Mouse (Mus musculus) thymus, postnatal 25 days (tissue): ENCODE results near the gene March5.
"Not testable (repeated sequence)": the region's sequence is repeated elsewhere in the genome, so short reads cannot be mapped to it uniquely, and the experiment has no call there.

Experiments used
- DNase-seq: peaks from one replicate; pipeline ENCODE4 v3.0.0; 2022

The March5 gene

DNA sequence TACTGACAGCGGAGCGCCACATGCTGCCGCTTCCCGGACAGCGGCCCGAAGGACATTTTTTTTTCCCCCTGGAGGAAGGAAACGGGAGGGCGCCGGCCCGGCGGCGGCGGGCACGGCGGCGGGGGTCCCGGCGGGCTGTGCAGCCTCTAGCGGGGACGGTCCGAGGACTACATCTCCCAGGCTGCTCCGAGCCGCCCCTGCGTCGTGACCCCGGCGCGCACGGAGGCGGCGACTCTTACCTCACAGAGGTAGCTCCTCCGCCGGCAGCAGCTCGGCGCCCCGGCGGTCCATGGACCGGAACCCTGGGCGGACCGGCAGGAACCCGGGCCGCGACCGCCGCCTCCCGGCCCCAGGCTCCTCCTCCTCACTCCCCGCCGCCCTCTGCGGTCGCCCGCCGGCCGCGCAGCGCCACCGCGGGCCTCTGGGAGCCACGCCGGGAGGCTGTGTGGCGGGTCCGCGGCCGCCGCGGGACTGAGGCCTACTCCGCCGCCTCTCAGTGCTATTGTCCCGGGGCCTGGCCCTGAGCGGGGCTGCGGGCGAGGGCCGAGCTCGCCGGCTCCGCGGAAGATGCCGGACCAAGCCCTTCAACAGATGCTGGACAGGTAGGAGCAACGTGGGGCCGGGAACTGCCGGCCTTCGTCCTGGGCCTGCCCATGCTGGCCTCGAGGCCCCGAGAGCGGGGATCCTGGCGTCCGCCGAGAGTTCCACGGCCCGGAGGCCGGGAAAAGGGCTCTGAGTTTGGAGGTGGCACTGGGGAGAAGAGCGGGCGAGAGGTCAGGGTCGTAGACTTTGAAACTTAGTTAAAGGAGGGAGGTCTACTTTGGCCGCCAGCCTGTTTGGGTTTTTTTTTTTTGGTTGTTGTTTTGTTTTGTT is at the start of gene March5:
Gene March5 (plus strand): TSS at position 241 of the 873 bp plus-strand sequence.
- peak; percentile 86 for DNase-seq

DNA sequence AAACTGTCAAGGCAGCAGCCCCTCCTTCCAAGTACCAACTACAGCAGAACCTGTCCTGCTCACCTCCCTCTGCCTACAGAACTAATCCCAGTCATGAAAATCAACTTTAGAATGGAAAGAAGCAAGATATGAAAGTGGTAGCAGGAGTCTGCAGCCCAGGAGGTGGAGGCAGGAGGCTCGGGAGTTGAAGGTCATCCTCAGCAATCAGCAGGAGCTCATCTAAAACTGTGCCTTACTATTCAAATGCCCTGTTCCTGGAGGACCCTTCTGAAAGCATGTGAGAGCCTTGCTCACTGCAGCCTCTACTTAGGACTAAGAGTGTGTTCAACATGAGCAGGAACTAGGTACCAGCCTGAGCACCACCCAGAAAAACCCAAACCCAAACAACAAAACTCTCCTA is 35.2 kb upstream of the March5 start:
- no peak for DNase-seq

DNA sequence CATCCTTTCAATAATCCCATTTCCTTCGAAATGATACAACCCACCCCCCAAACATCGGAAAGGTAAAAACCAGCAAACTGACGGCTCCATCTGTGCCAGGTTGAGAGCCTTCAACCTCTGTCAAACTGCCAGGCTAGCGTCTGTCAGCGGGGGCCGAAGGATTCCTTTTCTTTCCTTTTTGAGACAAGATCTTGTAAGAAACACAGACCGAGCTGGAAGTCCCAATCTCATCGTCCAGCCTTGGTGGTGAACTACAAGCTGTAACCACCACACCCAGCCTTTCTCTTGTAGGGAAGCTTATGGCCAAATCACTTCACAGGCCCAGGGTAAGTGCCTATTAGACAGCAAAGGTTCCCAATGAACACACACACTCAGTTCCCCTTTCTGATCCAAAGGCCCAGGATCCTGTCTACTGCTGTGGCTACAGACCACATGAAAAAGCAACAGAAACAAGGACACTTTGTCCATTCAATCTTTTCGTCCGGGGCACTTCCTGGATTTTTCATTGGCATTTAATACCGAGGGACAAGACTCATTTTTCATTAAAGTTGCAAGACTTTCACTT is 34.7 kb upstream of the March5 start:
- DNase-seq = no peak

DNA sequence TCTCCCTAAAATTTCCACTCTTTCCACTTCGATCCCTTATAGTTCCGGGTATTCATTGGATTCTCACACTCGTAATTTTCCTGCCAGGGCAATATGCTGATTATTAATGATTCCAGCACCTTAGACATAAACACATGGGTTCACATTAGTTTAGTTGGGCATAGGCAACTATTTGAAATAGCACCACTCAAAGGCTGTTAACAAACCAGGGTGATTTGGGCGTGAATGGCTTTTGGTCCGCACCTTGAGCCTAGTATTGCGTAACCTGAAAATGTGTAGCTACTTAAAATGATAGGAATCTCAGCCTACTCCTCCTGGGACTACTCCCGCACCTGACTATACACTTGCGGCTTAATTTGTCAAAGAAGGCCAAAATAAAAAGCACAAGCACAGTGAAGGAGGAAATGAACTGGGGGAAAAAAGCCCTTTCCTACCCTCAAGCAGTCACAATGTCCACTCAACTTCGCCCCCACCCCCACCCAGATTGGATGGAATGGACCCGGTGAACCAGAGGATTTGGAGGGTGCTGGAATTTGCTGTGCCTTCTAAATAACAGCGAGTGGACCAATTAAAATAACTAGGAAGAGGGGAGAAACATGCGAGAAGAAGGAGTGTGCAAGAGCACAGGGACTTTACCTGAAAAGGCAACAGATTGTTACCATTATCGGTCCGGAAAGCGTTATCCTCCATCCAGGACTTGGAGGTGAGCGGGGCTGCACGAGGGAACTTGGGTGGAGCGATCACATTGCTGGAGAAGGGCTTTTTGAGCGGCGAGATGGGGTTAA is 33.8 kb upstream of the March5 start:
- no peak for DNase-seq

DNA sequence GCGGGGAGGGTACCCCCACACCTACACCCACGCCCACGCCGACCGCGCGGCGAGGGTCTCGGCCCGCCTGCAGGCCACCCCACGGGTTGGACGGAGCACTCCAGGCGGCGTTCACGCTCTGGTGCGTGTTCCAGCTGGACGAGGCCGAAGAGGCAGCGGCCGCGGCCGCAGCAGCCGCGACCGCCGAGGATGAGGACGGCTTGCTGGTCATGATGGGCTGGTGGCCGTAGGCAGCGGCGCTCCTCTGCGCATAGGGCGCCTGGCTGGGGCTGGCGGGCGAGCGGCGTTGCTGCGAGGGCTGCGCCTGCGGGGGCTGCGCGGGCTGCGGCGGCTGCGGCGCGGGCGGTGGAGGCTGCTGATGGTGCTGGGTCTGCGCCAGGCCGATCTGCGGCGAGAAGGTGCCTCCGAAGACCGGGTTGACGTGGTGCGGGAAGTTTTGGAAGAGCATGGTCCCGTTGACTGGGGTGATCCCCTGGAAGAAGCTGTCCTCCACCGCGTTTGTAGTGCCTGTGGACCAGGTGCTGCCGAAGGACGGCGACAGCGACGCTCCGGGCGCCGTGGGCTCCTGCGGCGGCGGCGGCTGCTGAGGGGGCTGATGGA is 33.1 kb upstream of the March5 start:
- peak; percentile 4 for DNase-seq

DNA sequence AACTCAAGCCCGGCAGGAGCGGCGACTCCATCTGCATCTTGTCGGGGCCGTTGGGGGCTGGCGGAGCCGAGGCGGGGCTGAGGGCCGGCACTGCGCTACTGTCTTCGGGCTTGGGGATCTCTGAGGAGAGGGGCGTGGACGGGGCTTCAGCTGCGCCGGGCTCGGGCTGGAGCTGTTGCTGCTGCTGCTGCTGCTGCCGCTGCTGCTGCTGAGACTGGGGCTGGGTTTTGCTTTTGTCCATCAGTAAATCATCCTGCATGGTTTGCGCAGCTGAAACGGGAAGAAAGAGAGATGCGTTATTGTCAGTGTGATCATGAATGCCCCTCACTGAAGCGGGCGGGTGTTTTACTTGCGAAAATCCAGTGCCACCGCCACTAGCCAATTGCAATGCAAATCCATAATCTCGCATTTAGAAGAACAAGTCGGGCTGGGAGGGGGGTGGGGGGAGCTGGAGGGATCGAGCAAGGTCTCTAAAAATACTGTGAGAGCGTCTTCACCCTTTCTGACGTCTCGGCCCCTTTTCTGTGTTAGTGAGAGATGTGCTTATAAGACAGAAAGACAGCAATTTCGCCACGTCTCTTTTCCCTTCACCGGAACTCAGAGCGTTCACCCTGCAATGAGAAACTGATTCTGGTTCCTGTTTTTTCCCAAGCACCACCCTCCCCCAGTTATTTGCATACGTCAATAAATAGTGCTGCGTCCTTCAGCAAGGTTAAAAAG is 32.5 kb upstream of the March5 start:
- DNase-seq = peak; percentile 11

DNA sequence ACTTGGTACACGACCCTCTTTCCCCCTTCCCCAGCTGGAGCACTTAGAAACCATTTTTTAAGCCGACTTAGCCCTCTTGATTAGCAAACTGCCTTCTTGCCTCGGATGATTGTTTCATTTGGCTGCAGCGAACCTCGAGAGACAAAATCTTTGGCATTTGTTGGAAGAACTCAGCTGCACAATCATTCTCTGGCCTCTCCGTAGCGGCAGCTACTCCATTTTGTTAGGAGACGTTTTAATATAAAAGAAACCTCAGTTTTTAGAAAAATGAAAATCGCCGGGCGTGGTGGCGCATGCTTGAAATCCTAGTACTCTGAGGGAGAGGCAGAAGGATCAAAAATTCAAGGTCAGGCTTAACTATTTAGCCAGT is 31.9 kb upstream of the March5 start:
- DNase-seq = no peak

DNA sequence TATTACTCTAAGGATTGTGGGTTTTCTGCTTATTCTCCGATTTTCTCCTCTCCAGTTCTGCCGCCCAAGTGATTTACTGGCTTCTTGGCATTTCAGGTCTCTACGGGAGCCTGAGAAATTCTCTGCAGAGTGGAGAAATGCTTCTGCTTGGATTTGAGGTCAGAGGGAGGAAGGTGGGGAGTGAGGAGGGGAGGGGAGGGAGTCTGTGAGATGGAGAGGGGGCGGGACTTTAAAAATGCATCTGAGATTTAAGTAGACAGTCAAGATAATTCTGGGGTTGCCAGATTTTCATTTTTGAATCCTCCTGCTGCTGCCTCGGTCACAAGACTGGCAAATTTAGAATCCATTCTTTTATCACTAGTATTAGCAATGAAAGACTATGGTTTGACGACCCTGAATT is 31.4 kb upstream of the March5 start:
- no peak for DNase-seq

DNA sequence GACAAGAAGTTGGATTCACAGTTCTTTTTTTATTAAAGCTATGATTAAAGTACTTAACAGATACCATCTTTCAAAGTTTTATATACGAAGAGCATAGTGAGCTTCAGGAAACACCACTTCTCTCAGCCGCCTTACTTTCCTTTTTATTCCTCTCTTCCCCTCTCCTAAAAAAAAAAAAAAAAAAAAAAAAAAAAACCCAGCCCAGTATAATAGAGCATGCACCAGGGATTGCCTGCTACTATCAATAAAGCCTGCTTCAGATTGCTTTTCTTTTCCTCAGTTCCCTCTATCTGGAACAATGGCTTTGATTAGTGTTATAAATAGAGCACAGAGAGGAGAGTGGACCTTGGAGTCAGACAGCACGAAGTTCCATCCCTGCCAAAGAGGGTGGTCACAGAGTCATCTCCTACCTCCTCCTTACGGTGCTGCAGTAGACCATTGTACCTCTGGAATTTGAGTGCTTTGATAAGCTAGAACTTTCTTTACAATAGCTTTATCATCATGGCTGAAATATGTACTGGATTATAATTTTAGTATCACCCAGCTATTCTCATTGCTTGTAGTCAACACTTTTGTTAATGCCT is 30.4 kb upstream of the March5 start:
- no peak for DNase-seq

DNA sequence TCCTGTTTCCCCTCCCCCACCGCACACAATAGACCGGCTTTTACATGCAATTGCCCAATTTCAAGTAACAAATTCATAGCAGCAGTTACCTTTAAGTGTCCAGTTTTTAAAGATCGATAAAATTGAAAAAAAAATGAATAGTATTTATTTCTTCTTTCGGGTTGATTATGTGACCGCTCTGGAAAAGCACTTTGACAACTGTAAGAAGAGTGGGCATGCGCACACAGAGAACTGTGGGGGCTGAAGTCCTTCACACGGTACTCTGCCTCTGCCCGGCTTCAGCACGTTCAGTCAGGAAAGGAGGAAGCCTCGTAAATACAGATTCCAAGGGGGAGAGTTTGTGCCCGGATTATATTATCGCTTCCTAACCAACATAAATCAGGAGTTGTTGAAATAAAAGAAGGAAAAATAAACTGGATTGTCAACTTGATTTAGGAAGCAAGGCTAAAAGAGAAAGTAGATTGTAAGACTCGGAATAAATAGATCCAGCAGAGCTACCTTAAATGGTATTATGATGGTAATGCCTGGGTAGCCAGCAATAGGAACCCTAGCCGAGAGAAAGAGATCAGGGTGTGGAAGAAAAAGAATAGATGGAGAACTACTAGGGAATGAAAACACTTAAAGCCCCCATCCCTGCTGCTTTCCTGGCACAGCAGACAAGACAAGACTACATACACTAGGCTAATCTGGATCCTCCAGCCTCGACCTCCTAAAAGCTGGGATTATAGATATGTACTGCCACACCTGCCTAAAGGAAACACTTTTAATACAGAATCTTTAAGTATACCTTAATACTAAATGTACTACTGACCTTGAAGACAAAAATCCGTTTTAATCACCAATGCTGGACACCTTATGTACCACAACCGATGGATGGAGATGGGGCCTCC is 29.3 kb upstream of the March5 start:
- no peak for DNase-seq

DNA sequence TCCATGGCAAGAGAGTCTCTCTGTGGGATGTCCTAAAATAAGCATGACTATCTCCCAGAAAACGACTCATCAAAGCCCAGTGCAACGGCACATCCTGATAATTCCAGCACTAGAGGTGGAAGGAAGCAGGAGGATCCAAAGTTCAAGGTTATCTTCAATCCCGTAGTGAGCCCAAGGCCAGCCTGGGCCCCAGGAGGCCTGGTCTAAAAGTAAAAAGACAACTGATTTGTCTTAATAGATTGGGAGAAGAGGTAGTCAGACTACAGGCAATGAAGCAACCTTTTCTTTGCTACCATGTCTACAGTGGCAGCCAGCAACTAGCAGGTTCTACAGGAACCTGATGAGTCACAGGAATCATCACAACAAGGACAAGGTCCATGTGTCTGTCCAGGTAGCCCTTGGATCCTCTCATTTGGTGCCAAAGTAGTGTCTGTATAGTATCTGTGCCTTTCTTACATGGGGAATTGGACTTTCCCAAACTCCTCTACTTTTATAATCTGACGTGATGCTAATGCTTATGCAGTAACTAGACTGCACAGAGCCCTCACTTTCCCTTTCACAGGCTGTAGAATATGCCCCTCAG is 18.9 kb upstream of the March5 start:
- no peak for DNase-seq

DNA sequence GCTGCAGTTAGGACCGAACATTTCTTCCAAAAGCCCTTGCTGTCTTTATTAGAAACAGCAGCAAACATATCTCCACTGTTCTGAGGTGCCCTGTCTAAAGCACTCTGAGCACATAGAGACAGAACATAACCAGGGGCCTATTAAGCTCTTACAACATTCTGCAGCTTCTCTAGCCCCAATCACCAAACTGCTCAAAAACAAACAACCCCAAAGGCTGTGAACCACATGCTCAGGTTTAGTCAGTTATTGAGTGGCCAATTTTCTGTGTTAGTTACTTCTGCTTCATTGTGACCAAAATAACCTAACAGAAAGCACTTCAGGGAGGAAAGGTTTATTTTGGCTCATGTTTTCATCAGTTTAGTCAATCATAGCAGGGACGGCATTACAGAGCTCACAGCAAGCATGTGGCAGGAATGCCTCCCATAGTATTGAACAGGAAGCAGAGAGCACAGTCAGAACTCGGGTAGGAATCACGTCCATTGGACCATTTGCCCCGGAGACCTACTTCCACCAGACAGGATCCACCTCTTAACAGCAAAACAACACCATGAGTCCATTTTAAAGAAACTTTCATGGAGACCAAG is 14.8 kb upstream of the March5 start:
- no peak for DNase-seq

DNA sequence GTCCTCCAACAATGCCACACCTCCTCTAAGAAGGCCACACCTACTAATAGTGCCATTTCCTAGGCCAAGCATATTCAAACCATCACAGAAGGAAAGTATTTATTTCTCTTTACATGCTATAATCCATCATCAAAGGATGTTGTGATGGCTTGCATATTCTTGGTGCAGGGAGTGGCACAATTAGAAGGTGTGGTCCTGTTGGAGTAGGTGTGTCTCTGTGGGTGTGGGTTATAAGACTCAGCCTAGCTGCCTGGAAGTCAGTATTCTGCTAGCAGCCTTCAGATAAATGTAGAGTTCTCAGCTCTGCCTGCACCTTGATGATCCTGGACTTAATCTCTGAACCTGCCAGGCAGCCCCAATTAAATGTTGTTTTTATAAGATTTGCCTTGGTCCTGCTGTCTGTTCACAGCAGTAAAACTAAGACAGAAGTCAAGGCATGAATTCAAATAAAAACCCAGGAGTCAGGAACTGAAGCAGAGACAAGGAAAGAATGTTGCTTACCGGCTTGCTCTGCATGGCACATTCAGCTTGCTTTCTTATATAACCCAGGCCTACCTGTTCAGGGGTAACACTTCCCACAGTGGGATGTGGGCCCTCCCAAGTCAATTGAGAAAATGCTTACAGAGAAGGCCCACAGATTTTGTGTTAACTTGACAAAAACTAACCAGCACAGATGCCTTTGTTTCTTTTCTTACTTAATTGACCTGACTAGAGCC is 9.0 kb upstream of the March5 start:
- no peak for DNase-seq

DNA sequence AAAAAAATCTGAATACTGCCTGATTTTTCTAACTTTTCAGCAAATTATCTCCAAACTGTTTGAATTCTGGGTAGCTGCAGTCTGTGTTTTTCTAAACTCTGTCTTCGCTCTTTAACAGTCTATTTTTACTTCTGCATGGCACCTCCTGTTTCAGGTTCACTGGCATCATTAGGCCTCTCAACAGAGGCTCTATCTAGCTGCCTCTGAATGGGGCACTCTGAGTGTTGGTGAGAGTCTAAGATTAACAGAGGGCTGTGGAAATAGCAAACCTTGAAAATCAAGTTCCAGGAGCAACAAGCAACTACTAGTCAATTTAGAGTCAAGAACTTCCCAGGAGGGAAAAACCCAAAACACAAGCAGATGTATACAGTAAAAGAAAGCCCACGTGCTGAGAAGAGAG is 7.5 kb upstream of the March5 start:
- DNase-seq = no peak

DNA sequence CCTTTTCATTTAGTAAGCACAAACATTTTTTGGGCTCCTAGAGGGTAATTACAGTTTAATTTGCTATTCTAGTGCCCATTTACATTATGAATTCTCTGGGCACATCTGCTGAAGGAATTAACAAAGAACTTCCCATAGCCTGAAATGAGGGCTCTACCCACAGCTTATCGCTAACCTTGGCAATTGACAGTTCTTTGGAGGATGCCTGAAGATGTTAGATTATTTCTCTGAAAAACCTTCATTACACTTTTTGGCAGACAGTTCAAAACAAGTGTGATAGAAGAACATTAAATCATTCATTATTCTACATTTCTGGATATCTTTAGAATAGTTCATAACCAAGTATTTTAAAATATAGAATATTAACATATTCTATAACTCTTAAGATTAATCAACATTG is 4.0 kb upstream of the March5 start:
- DNase-seq = no peak

DNA sequence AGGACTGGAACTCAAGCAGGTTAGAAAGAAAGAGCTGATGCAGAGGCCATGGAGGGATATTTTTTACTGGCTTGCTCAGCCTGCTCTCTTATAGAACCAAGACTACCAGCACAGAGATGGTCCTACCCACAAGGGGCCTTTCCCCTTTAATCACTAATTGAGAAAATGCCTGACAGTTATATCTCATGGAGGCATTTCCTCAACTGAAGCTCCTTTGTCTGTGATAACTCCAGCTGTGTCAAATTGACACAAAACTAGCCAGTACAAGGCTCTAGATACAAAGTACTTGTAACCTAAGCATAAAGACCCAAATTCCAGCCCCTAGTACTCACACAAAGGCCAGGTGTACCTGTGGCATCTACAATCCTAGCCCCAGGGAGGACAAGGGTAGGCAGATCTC is 2.2 kb upstream of the March5 start:
- not testable (repeated sequence) for DNase-seq

DNA sequence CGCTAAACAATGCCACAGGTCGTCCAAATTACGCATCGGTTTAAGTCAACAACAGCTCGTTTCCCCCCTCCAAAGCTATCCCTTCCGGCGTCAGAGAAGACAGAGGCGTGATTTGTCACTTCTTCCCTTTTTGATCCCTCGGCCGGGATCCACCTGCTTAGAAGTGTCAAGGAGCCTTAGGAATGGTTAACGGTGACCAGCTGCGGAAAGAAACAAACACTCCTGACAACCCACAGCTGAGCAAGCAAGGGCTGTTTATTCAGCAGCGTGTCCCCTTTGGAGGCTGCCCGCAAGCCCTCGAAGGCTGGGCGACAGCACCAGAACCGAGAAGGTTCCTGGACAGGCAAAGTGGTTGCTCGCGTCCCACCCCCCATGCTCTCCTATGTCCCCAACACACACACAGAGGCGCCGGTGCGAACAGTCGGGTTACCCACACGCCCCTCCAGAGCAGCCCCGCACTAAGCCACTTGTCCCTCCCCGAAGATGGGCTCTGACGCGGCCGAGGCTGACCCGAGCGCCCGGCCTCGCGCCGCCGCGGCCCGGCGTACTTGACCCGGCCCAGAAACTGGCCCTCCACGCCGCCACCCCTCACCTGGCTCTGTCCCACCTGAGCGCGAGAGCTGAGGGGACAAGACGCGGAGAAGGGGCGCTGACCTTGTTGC is 571 bp upstream of the March5 start:
- DNase-seq = no peak

DNA sequence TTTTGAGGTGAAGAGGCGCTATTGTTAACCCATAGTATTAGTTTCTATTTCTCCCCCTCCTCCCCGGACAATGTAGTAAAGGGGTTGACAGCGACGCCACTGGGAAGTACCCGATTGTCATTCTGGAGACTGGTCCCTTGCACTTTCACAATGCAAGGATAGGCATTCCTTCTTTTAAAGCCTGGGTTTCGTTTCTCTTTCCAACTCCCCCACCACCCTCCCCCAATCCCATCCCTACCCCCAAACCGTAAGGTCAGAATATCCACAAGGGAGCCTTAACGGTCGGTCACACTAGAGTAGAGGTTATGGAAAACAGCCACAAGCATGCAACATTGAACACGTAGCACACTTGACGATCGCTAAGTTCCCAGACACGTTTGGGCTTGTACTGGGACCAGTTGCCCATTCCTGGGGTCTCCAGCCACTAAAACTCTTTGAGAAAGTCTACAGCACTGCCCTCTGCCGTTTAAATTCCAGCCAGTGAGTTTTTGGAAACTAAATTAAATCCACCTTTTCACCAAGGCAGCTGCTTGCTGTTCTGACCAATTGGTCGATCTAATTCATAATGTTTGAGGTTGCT is 923 bp downstream of the March5 start, which contains the start of gene Cpeb3:
Gene Cpeb3 (minus strand): TSS at position 426 of the 580 bp plus-strand sequence.
- peak; percentile 19 for DNase-seq

DNA sequence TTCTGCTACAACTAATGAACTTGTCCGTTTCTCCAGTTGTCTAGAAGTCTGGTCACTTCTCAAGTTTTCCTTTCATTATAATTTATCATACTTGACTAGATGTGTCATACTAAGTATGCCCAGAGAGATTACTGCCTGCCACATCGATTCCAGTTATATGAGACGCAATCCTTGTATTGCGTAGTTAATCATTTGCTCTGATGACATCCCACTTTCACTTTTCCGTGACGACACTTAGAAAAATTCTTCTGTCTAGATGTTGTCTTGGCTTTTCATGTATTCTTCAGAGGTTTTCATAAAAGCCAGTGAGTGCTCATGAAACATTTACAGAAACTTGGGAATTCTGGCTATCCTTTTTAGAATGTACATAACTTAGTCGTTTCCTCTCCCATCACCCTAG is 1.6 kb downstream of the March5 start:
- DNase-seq = no peak
